Mouse (Mus musculus) telencephalon, adult 2 months (tissue): Measurements from ENCODE around the gene Sema6d.

ENCODE experiments used
- DNase-seq: peaks from one replicate; pipeline ENCODE4 v3.0.0-alpha.2; 2011; ENCODE audit warnings: low read depth, low spot score

The Sema6d gene

DNA sequence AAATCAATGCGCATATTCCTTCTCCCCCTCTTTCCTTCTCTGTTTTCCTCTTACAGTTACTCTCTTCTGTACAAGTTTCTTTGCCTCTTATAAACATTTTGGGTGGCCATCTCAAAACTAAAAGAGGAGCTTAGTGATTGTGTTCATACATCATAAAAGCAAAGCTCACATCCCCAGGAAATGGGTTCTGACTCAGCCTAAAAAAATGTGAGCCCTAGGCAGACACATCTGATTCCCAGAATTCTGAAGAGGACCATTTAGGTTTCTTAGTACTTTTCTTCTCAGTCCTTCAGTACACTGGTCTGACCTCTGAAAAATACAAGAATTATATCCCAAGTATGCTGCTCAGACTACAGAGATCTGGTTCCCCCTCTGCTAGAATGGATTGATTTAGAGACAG, 78.6 kb downstream of the Sema6d start:
- no peak for DNase-seq

DNA sequence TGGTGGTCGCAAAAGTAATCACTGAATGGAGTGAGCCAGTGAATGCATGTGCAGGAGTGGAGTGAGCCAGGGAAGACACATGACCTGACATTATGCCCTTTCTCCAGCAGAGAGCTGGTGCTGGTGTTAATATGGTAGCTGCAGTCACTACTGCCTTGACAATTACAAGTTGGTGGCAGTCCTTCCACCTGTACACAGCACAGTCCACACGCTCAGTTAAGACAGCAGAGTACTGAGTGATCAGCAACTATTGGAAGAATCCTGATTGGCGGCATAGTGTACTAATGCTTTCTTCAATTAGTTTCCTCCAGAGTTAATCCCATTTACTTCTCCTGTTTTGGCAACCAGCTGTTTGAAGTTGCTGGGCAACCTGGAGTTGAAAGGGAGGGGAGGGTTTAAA, 81.9 kb downstream of the Sema6d start:
- no peak for DNase-seq

- no peak for DNase-seq
Measured at GRCm38 (mm10) chr2:124176265-124176664, 86.5 kb downstream of the Sema6d start.

DNA sequence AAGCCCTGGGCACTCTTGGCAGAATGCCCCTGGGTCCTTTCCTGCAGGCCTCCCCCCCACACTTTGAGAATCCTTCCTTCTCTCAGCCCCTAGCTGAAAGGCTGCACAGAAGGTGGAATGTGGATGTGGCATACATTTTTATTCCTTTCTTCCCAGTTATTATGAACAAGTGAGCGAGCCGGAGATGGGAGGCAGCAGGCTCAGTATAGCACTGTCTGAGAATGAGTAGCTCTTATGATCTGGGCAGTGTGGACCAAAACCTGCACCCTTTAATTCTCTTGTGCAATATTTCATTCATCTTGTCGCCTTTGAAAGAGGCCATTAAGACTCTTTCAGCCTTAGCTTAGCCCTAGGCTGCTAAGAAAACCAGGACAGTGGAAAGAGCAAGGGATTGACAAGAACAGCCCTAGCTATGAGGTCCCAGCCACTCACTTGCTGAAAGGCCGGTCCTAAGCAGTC, 87.0 kb downstream of the Sema6d start:
- no peak for DNase-seq

- no peak for DNase-seq
Measured at GRCm38 (mm10) chr2:124189271-124189670, 99.5 kb downstream of the Sema6d start.

- DNase-seq, result no peak
Measured at GRCm38 (mm10) chr2:124194041-124194440, 104.3 kb downstream of the Sema6d start.

GRCm38 (mm10) chr2:124201493-124201892, 111.7 kb downstream of the Sema6d start:
- DNase-seq, result no peak

DNA sequence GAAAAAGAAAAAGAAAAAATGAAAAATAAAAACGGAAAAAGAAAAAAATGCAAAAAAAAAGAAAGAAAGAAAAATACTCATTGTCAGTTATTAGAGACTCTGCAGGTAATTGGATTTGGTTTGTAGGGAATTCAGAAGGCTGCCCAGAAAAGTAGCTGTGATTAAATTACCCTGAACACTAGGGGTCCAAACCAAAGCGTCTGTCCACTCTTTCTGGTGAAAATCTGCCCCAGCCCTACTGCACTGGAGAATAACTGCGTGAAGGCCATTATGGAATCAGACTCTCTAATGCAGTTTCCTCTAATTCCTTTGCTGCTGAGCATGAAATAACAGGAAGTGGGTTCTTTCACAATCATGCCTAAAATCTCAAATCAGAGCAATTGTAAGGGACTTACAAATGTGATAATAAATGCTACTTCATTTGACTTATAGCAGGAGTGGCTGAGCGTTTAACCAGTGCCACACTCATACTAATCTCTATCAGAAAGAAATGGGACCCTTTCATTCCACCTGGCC, 112.8 kb downstream of the Sema6d start:
- no peak for DNase-seq

- no peak for DNase-seq
Measured at GRCm38 (mm10) chr2:124205811-124206210, 116.0 kb downstream of the Sema6d start.

DNA sequence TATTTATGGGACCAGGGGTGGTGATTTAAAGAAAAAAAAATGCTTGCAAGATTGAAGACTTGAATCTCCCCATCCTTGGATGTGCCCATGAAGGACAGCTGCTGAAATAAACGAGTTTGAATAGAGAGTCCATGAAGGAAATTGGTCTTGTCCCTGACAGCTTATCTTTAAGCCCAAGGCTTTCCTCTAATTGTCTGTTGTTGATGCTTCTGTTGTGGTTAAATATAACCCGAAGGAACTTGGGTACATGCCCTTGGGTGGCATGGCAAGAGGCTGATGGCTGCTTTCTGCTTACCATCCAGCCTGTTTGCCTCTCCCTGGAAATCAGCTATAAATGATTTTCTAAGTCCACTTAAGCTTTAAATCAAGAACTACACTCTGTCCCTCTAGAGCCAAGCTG, 118.5 kb downstream of the Sema6d start:
- no peak for DNase-seq

DNA sequence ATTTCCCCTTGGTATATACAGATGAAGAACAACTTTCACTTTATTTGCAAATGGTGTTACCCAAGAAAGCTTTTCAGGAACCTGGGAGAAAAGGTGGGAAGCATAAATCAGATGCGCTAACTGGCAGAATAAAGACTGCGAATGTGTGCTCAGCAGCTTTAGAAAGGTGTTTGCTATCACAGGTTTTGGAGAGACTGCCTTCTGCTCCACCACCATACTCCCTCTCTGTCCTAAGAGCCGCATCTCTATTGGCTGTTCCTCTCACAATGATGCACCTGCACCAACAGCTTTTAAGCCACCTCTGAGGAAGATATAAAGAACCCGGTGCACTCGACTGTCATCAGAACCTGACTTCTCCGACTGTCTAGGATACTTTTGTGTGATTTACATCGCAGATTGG, 133.8 kb downstream of the Sema6d start:
- peak; percentile 34 for DNase-seq

- DNase-seq, result no peak
Measured at GRCm38 (mm10) chr2:124224328-124224727, 134.6 kb downstream of the Sema6d start.

DNA sequence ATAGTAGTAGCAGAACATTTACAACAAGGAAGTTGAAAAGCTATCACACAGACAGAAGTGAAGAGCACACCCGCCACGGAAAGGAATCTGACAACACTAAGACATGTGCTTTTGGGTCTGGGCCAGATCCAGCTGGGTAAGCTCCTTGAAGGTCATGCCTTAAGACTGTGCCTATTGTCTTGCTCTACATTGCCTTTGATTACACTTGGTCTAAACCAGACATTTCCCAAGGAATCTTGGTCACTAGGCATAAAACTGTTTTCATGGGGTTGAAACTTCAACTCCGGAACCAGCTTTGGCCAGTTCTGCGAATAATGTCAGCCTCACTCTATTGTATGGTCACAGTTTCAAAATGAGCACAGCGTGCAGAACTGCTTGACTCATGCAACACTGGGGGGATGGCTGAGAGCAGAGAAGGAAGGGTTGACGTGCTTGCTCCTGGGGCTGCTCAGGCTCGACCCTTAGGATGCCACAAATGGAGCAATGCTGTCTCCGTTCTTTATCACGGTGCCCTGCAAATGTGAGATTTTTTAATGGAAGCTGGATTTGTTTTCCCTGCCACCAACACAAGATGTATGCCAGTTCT, 145.0 kb downstream of the Sema6d start:
- no peak for DNase-seq

- no peak for DNase-seq
Measured at GRCm38 (mm10) chr2:124235237-124236055, 145.7 kb downstream of the Sema6d start.

DNA sequence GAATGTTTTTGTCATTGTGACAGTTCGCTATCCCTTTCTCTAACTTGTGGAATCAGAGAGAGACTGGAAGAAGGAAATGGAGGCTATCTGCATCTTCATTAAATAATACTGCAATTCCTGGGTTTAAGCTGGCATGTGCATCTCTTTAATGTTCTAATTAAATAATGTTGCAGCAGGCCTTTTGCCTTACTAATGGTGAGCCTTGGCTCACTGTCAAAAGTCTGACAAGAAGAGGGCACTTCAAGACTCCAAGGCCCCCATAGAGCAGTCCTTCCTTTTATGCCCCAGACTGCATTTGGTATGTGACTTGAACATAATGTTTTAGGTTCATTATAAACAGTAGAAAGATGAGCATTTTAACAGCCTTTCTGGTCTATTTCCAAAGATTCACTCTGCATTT, 147.1 kb downstream of the Sema6d start:
- DNase-seq, result no peak

DNA sequence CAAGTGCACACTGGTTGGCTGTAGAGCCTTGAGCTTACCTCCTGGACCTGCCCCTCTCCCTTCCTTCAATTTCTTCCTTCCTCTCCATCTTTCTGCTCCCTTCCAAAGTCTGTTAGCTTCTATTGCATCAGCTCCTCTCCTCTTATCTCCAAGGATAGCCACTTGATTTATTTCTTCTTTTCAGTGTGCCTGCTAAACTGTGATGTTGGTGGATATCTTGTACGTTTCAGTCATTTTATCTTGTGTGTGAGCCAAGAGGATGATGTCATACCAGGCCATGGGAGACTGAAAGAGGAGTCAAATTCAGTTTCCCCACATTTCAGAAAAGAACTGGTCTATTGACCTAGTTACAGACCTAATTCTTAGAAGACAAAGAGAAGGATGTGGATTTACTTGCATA, 153.8 kb downstream of the Sema6d start:
- DNase-seq, result no peak

- DNase-seq, result no peak
Measured at GRCm38 (mm10) chr2:124244543-124245245, 154.9 kb downstream of the Sema6d start.

DNA sequence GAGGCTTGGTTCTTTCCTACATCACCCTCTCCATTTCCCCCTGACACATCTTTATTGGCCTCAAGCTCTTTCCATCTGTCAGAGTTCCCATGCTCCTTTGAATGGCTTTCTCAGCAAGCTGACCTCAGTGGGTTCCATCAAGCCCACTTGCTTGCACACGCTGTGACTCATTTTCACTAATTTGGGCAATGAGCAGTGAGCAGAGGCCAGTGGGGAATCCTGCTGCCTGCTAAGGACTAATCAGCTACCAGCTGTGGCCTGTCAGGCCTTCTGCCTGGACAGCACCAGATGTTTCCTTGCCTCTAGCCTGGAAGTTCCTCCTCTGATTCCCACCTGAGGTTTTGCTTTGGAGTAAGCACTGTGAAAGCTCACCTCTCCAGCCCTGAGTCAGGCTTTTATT, 168.3 kb downstream of the Sema6d start:
- no peak for DNase-seq

- no peak for DNase-seq
Measured at GRCm38 (mm10) chr2:124264309-124264708, 174.5 kb downstream of the Sema6d start.

DNA sequence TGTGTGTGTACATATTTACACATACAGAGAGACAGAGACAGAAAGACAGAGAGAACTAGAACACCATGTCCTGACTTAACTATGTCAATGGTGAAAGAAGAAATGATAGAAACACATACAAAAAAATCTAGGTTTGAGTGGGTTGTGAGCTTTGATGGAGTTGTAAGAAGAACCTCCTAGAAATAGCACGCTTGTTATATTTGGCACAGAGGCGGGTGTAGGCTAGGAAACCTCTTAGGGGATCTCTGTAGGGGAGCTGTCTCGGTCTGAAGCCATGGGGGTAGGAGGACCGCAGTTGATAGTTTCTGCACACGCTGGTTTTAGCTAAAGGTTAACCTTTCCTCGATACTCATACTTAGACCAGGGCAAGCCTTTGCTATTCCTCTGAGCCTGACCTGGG, 181.4 kb downstream of the Sema6d start:
- peak; percentile 48 for DNase-seq

DNA sequence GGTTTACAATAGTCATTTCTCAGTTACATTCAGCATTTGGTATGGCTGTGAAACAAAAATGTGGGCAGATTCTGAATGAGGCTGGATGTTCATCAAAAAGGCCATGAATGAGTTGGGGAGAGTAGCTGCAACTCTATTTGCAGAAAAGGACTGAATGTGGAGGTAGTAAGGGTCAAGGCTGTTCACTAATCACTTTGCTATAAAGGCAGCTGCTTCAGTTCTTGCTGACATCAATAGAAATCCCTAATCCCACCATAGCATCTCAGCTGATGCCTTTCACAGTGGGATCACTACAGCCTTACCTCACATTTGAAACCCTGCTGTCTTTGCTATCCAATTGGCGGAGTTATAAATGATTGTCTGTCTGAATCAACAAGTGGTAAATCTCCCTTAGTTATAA, 187.7 kb downstream of the Sema6d start:
- DNase-seq, result no peak

- no peak for DNase-seq
Measured at GRCm38 (mm10) chr2:124285109-124285508, 195.3 kb downstream of the Sema6d start.
